Mouse (Mus musculus) spleen, postnatal 0 days (tissue): ENCODE measurements around the gene Pcsk5. TPM values are rescaled to one million over a fixed set of nuclear protein-coding genes. Genes with fewer than 3 reads are reported as not detected.

ENCODE experiments used
- polyA plus RNA-seq: library from polyadenylated mRNA; unstranded; fragments of >200 nt; fragmentation: Nextera tagmentation; extraction: Ambion mirVana; gene quantifications from 2 replicates; pipeline ENCODE4 v1.2.1, GENCODE M21; 2015

The Pcsk5 gene
- 3.3 and 5.4 TPM in 2 replicates for polyA plus RNA-seq

DNA sequence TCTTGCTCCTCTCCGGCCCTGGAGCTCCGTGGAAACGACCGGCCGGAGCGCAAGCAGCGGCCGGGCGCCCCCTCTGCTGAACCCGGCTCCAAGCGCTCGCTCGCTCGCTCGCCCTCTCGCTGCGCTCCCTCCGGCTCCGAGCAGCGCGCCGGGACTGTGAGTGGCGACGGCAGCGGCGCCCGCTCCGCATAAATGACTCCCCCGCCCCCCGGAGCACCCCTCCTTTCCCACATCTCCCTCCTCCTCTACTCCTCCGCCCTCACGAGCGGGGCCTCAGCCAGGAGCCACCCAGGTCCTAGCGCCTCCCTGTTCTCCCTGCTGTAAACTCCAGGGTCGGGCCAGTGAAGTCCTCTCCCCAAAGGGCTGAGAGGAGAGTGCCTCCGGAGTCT, at the start of gene Pcsk5:
Pcsk5 (minus strand) TSS at position 162 of the 389 bp plus-strand sequence.

DNA sequence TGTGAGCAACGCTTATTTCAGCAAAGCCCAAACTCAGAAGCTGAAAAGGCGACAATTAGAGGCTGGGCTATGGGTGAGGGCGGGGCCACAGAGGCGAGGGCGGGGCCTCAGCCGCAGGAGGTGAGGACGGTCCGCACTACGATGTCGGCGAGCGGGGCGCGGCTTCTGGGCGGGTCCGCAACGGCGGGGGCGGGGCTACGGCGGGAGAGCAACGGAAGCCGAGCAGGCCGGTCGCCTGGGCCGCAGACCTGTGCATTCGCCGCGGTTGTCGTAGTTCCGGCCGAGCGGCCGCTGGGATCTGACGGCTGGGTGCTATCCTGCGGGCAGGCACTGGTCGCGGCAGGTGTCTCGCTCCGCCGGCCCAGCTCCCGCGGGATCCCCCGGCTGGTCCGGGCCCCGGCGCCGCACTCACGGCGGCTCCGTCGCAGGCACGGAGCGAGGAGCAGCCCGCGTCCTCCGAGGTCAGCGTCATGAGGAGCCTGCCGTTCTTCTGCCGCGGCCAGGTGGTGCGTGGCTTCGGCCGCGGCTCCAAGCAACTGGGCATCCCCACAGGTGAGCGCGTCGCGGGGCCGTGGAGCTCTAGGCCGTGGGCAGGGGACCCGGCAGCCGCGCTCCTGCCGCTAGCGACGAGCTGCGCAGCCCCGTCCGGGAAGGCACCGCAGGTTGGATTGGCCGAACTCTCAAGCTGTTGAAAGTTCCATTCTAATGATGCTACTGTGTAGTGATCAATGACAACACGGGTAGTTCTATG, 443.4 kb downstream of the Pcsk5 start, which contains the start of gene Rfk:
Rfk (plus strand) TSS at position 203 of the 751 bp plus-strand sequence.

